Mouse (Mus musculus): Measurements from ENCODE around the gene Noto.
A peak's percentile ranks its signal among the peaks of the same experiment; 100 is the strongest.

Gene Noto

DNA sequence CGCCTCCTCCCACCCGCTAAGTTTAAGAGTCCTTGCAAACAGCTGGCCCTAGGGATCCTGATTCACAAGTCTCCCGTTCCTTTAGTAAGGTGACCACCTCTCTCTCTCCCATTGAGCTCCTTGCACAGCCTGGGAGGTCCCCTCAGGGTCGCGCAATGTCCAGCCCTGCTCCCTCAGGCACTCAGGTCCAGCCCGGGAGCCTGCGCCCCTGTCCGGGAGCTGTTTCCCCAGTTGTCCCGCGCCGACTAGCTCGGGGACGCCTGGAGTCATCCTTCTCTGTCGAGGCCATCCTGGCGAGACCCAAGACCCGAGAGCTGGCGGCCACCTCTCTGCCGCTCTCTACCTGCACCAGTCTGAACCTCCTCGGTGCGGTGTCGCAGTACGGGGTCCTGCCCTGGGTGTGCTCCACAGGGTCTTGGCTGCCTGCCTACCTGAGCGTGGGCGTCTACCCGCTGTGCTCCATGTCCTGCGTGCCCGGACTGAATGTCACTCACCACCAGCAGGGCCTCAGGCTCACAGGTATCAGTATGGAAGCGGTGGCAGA lies at the start of gene Noto:
Gene Noto, plus strand, starts transcription at position 51 of the 544 bp plus-strand sequence.
- DNase-seq (ENCODE audit: low read depth, low spot score): no peak

DNA sequence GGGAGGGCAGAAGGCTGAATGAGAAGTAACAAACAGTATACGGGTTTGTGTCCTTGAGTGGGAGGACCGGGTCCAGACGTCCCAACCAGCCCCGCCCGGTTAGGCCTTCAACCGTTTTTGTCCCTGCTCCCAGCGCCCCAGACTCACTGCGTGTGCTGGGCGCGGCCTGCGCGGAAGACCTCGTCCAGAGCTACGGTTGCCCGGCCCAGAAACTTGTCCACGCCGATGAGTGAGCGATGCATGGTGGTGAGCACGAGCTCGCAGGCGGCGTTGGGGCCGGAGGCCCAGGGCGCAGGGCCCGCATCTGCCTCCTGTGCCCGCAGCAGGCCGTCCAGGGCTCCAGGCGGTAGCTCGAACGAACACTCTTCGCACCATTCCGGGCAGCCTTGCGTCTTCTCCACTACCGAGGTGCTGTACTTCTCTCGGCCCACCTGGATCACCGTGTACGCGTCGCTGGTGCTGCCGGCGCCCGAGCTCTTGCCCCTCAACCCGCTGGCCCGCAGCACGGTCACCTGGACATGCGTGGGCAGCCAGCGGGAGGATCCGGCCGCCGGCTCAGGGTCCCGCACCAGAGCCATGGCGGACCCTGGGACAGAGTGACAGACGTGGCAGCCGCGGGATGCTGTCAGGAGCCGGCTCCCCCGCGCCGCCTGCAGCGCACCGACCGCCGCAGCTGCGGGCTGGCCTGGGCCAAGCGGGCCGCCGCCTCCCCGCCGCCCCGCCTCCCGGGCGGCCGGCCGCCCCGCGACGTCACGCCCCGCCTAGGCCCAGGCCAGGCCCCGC lies 49.5 kb upstream of the Noto start, which contains the start of gene Rab11fip5:
Gene Rab11fip5, minus strand, starts transcription at position 684 of the 783 bp plus-strand sequence.
- DNase-seq (ENCODE audit: low read depth, low spot score): no peak

DNA sequence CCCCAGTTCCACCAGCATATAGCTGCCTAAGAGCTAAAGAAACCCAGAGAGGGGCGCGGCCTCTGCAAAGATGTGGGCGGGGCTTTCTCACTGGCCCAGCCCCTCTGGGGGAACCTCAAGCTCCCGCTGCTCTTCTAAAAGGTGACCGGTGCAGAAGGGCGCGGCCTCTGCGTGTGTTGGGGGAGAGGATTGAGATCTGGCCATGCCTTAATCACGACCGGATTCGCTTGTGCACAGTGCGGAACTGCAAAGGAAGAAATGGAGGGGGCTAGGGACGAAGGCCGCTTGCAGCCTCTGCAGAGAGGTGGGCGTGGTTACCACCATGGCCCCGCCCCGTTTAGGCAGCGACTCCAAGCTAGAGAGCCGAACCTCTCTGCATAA lies 49.0 kb upstream of the Noto start:
- peak; percentile 97 for DNase-seq (ENCODE audit: low read depth, low spot score)

DNA sequence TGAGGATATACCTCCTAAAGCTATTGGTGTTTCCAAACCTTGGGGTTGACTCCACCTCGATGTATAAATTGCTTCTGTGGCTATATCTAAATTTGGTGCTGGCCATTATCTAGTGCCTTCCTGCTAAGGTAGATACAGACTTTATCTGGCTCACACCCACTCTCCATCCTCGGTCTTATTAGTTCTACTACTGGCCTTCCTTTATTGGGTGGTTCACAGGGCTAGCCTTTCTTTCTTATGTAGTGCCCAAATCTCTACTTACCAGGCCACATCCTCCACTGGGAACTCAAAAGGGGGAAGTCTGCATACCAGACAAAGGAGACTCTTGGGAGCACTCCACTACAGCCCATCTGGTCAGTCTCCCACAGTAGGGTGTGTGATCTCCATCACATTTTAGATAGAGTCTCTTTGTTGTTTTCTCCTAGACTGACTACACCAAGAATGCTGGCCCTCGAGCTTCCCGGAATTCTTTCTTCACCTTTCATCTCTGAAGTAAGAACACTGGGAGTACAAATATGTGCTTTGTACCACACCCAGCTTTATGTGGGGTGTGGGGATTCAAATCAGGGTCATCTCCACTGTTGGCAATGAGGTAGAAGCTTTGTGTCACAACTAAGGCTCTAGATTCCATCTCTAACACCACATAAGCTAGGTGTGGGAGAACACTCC lies 46.5 kb upstream of the Noto start:
- no peak for DNase-seq (ENCODE audit: low read depth, low spot score)

DNA sequence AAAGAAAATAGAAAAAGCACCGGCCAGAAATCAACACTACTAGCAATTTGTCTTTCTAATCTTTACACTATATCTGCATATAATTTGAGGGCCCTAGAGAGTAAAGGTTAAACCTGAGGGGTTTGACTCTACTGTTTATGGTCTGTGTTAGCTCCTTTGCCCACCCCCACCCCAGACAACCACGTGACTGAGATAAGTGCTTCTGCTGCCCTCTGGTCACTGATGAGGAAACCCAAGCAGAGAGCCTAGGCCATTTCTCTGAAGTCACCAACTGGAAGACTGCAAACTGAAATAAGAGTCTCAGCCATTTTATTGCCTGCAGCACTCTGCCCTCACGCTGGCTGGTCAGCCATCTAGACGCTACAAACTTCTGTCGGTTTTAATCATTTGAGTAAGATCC lies 45.8 kb upstream of the Noto start:
- DNase-seq (ENCODE audit: low read depth, low spot score): no peak

DNA sequence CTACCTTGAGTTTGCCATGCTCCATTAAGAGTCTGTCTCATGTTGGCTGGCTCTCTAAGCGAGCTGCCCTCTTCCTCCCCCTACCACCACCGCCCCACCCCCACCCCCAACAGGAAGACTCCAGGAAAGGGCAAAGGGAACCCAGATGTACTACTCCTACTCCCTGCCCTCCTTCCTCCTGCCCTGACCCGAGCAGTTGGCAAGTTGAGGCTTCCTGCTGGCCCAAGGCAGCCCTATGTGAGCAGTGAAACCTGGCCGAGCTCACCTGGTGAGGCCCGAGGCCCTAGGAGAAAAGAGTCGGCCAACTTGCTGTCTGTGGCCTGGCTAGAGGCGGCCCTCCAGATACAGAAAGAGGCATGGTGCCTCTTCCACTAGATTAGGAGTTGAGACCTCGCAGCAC lies 45.1 kb upstream of the Noto start:
- no peak for DNase-seq (ENCODE audit: low read depth, low spot score)

DNA sequence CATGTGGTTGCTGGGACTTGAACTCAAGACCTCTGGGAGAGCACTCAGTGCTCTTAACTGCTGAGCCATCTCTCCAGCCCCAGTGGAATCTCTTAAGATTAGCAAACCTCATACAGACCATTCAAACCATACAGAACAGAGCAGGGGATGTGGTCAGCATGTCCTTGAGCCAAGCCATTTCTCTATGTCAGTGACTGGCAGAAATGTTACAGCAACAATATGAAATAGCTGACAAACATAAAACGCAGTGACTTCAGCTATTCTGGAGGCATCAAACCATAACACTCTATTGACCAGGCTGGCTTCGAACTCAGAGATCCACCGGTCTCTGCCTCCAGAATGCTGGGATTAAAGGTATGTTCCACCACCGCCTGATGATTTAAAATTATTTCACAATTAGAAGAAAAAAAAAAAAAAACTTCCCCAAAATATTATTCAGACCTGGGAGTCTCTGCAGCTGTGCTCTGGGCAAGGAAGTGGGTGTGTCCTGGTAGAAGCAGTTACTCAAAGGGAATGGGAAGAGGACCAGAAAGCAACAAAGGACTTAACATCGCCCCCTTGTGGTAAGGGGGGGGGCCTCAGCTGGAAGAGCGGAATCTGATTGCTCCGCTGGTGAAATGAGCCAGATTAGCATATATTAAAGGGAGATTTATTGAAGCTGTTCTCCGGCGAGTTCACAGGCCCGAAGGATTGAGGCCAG lies 43.3 kb upstream of the Noto start:
- DNase-seq (ENCODE audit: low read depth, low spot score): peak; percentile 59

DNA sequence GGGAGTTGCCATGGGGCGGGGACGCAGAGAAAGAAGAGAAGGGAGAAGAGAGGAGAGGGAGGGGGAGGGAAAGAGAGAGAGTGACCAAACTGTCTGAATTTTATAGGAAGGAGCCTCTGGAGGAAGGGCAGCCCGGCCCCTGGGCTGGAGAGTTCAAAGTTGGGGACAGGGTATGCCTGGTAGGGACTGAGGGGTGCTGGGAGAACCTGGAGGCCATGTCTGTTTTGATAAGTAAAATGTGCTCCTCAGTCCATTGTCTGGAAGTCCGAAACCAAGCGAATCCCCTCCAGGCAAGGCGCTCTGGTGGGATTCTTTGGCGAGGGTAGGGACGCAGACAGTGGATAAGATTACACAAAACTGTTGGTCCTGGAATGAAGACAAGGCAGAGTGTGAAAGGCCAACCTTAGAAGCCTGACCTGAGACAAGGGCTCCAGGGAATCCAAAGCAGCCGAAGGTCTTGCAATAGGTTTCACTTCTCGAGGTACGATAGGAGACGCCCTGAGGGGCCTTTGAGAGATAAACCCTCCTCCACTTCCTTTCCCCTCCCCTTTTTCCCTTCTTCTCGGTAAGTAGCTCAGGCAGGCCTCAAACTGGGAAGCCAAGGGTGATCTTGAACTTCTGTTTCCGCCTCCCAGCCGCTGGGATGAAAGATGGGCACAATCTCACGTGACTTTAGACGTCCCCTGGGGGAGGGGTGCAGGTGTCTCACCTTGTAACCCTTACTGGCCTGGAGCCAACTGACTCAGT lies 42.6 kb upstream of the Noto start:
- peak; percentile 32 for DNase-seq (ENCODE audit: low read depth, low spot score)

DNA sequence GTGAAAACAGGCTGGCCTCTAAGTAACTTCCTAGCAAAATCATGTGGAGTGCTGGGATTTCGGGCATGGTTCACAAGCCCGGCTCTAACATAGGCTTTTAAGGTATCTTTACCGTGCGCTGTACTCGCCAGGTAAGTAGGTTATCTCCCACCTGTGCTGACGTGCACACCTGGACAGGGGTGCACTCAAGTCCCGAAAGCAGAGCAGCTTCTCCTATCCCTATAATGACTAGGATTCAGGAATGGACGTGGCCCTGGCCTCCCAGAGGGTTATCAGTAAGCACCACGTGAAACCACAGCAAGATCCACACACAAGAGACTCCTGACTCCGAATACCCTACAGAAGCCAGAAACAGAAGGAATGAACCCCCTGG lies 42.1 kb upstream of the Noto start:
- no peak for DNase-seq (ENCODE audit: low read depth, low spot score)

DNA sequence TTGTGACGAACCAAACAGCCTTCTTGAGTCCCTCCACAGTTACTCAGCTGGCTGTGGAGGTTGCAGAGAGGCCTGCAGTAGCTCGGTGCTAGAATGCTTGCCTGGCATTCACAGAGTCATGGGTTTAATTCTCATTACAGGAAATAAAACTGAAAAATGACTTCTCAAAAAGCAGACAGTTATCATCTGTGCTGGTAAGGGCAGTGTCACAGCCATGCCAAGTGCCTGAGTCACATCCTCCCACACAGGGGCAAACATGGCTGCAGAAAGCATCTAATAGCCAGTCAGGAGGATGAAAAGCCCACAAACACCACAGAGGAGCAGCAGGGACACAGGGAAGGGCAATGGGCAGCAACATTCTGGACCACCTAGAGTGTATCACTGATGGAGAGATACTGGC lies 40.9 kb upstream of the Noto start:
- no peak for DNase-seq (ENCODE audit: low read depth, low spot score)

DNA sequence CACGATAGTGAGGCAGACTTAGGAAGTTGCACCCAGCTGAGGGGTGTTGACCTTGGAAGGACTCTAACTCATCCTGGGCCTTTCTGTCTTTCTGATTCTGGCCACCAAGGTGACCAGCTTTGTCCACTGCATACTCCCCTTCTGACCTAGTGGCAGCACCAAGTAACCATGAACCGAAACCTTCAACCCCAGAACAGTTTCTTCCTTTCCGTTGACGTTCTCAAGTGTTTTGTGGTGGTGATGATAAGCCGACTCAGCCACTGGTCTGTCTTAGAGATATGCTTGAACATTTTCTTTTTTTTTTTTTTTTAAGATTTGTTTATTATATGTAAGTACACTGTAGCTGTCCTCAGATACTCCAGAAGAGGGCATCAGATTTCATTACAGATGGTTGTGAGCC lies 35.1 kb upstream of the Noto start:
- DNase-seq (ENCODE audit: low read depth, low spot score): no peak

DNA sequence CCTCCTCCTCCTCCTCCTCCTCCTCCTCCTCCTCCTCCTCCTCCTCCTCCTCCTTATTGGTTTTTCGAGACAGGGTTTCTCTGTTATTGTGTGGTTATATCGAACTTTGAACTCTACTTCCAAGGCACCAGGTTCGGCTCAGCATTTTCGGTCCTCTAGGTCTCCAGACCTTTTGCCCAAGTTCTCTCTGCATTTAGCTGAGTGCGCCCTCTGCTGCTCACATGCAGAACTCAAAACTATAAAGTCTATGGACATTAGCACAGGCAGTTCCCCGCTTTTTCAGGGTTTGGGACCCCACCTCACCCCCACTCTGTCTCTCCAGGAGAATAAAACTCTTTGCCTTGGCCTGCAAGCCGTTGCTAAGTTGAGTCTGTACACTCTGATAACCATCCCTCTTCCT lies 31.9 kb upstream of the Noto start:
- peak; percentile 62 for DNase-seq (ENCODE audit: low read depth, low spot score)

DNA sequence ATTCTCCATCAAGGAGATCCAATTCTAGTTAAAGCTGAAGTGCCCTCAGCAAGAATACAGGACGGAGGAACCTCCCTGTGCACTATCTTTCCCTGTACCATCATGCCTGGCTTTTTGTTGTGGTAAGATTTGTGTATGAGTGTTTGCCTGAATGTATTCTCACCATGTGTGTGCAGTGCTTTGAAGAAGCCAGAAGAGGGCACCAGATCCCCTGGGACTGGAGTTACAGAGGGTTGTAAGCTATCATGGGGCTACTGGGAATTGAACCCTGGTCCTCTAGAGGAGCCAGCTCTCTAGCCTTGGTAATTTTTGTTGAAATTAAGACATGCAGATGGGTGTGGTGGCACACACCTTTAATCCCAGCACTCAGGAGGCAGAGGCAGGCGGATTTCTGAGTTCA lies 28.3 kb upstream of the Noto start:
- no peak for DNase-seq (ENCODE audit: low read depth, low spot score)

DNA sequence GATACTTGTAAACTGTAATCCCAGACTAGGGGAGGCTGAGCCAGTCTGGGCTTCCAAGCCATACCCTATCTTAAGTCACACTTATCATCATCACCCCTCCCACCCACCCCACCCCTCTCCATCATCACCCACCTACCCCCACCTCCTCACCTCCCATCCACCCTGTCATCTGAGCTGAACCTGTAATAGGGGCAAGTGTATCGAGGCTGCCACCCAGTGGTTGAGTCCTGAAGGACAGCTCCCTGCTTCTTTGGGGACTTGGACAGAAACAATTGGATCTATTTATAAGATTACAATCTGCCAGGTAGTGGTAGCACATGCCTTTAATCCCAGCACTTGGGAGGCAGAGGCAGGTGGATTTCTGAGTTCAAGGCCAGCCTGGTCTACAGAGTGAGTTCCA lies 26.5 kb upstream of the Noto start:
- DNase-seq (ENCODE audit: low read depth, low spot score): peak; percentile 45

DNA sequence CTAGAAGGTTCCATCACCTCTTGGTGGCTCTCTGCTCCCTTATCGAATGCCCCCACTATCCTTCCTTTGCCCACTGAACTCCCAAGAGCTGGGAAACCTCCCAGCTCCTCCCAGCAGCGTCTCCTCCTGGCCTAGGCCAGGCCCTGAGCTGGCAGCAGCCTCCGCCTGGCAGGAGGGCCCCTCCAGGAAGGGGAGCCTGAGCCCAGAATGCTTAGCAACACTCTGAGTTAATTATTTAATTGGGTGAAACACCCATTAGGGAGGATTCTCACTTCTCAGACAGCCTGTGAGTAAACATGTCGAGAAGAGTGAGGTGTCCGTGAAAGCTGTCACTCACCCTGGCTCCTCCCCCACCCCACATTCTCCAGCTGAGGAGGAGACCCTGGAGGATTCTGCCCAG lies 24.0 kb upstream of the Noto start:
- no peak for DNase-seq (ENCODE audit: low read depth, low spot score)

DNA sequence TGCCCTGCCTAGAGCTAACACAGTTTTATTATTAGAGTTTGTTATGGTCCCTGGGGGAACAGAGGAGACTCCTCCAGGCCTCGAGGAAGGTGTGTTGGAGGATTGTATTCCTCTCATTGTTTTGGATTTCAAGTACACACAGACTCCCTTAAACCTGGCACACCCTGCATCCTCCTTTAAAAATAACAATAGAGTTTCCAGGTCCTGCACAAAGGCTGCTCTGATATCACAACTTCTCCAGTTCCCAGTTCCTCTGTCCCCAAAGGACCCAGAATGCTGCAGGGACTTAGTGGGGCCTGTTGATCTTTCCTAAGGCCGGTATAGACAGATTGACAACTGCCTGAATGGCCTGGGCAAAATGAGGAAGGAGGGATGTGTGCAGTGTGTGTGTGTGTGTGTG lies 21.1 kb upstream of the Noto start:
- peak; percentile 6 for DNase-seq (ENCODE audit: low read depth, low spot score)

DNA sequence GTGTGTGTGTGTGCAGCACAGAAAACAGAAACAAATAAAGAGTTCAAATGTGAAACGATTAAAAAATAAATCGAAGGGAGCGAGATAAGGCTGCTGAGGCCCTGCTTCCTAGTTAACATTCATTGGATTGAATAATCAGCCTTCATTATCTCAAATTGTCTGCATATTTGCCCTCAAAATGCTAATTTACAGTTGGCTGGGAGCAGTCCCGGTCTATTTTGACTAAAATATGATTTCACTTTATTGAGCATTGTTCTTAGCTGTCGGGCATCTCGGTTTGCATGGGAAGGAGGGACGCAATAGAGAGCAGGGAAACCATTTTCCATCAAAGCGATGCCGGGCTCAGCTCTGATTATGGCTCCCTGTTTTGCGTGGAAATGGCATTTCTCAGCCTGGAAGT lies 20.6 kb upstream of the Noto start:
- DNase-seq (ENCODE audit: low read depth, low spot score): no peak

DNA sequence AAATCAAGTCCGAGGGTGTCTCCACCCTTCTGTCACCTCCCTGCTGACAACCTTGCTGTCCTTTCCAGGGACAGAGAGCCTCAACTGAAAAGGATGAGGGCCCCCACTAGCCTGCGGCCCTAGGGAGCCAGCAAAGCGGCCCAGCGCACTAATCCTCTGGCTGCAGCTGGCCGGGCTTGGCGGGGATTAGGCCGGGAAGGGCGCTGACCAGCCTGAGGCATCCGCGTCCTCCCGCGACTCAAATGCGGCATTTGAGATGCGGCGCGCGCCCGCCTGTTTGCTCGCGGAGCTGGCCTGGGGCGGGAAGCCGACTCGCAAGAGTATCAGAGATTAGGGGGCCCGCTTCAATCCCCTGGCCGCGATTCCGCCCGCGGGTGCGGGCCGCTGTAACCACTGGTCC lies 14.7 kb upstream of the Noto start:
- no peak for DNase-seq (ENCODE audit: low read depth, low spot score)

DNA sequence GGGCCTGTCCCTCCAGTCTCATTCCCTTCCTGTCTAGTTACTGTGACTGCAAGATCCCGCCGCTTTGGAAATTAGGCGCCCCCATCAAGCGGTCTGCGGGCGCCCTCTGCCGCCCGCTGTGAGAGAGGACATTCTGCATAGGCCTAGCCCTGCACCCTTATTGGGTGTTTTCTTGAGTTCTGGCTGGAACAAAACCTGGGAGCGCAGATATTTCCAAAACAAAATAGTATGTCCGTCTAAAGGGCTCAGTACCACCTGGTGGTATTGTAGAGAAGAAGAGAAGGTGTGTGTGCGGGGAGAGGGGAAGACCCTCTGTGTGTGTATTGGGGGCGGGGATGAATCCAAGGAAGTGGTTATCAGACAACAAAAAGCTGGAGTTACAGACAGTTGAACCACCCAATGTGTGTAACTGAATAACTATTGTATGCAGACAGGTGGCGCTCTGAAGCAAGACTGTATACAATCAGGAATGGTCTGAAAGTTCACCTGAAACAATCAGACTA lies 12.9 kb upstream of the Noto start:
- peak; percentile 67 for DNase-seq (ENCODE audit: low read depth, low spot score)

DNA sequence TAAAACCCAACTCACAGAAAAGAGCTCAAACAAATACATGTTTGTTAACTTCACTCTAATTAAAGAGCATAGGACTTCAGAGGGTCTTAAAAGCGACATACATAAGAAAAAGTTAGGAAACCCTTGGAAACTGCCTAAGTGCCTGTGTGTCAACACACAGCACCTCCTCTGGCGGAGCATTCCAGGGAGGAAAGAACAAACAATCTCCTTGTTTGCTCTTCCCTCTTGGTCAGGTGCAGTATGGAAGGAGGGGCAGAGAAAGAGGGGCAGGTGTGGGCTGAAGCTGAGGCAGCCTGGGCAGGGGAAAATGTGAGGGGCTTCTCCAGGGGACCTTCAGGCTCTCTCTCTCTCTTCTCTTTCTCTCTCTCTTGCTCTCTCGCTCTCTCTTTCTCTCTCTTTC lies 7.9 kb upstream of the Noto start:
- DNase-seq (ENCODE audit: low read depth, low spot score): no peak

DNA sequence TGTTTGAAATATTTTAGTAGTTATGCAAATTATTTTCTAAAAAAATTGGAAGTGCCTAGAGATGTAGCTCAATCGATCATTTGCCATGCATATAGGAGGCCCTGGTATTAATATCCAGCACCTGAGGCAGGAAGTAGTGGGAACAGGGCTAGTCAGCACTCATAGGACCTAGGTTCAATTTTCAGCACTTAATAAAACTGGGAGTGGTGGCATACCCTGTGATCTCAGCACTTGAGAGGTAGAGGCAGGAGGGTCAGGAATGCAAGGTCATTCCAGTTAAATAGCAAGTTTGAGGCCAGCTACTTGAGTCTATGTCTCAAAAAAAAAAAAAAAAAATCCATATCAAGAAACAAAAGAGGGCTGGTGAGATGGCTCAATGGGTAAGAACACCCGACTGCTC lies 4.5 kb upstream of the Noto start:
- DNase-seq (ENCODE audit: low read depth, low spot score): no peak
